Mouse (Mus musculus) E14TG2a.4 (cell line): ENCODE results near the gene Gm49394.
A peak's percentile ranks its signal among the peaks of the same experiment; 100 is the strongest.

ENCODE experiments used
- CTCF ChIP-seq: conservative IDR thresholded peaks from 2 replicates; pipeline ENCODE4 v1.5.1; 2014; ENCODE audit warnings: low read length
- NANOG ChIP-seq: IDR thresholded peaks from 2 replicates; pipeline ENCODE4 v1.6.1; 2014; ENCODE audit warnings: borderline replicate concordance, low read length, mixed read lengths
- POU5F1 ChIP-seq: IDR thresholded peaks from 2 replicates; pipeline ENCODE4 v1.6.1; 2014; ENCODE audit warnings: low read length, borderline replicate concordance

DNA sequence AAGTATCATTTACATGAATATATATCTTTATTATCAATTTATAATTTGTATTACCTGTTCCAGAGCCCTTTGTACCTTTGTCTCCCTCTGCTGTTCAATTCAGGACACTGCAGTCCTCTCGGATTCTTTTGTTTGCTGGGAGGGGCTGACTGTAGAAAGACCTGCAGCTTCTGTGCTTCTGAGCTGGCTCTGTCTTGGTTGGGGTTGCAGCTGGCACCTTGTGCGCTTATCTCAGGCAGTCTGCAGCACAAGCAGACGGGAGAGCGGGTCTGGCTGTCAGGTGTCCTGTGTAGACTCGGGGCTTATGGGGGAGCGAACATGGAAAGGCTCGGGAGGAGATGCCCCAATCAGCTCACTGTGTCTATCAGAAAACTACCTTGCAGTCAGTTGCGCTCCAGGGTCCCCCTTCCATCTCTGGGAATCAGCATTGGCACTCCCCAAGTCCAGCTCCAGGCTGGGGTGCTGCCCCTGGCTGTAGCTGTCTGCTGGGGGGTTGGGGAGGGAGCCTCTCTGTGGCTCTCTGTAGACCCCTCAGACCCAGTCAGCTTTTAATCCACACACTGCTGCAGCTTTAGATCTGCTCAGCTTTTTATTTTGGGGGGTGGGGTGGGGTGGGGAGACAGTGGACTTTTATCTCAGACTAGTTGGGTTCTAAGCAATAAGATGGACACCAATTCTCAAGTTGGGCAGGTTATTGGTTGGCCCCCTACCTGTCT lies 45.2 kb upstream of the Gm49394 start:
- peak; percentile 93 for TF ChIP-seq CTCF
- no peak for TF ChIP-seq POU5F1
- TF ChIP-seq NANOG = no peak
